Comparison of ENCODE assay signal across 8 mouse cellular contexts in the genomic region with DNA sequence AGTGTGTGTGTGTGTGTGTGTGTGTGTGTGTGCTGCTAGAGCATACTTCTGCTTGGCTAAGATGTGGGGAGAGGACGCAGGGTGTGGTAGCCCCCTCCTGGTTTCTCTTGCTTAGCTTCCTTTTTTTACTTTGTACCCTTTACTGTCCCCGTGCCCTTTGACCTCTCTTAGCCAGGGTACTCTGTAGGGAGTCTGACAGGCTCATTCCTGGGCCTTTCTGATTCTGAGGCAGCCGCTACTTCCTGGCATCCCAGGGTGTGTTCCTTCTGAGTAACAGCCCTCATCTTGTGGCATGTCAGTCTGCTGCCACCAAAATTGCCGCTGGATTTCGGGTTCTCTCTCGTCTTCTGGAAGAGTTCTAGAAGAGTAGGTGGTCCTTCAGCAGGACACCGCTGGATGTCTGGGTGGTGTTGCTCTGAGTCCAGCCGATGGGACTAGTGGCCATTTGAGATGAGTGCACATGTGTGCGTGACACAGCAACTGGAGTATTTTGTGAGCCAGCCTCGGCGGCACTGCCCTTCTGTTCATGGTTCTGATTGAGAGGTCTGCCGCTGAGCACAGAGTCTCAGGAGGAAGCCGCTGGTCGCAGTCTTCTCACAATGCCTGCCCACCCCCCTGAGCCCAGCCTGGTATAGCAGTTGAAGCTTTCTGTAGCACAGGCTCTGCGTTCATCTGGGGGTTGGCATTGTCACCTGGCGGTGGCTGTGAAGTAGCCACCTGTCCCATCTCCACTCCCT. TPM values are rescaled to one million over a fixed set of nuclear protein-coding genes. Genes with fewer than 3 reads are reported as not detected.
A peak's percentile ranks its signal among the peaks of the same experiment; 100 is the strongest.
DNase-seq lines count a peak whose midpoint lies in the region; ATAC-seq and TF ChIP-seq lines count a peak whose summit lies in the region.

No protein-coding gene starts in this region.

- H3K27ac ChIP-seq in liver, adult 2 months (replicated peaks; ENCODE audit: insufficient read depth, low read depth, low read length): peak overlapping the region; percentile 18
- H3K27ac ChIP-seq in hindbrain, embryonic 10.5 days: peak overlapping the region; percentile 83

- DNase-seq in liver, adult 2 months (ENCODE audit: extremely low read depth, low read depth, low spot score): no peak
- DNase-seq in liver: no peak
- peak; percentile 42 for DNase-seq in hindbrain, embryonic 10.5 days (ENCODE audit: low spot score)
- DNase-seq in mesoderm, embryonic 11.5 days (ENCODE audit: low read depth, low spot score): peak; percentile 48
- peak; percentile 64 for DNase-seq in yolk sac, embryonic 10.5 days (ENCODE audit: low spot score)
- DNase-seq in frontal cortex, postnatal 25 days (ENCODE audit: low spot score in 2 of 2): no peak
- DNase-seq in adrenal gland, adult 2 months: no peak

- peaks cover 70% of the 10 kb centered on the region for H3K79me2 ChIP-seq in liver, adult 2 months (ENCODE audit: control insufficient read depth, insufficient read depth, low read length)

- no peak overlapping the region for H3K4me3 ChIP-seq in liver, adult 2 months (ENCODE audit: insufficient read depth, low read depth, low read length)
- H3K4me3 ChIP-seq in hindbrain, embryonic 10.5 days: peak overlapping the region; percentile 26

- H3K36me3 ChIP-seq in liver, adult 2 months (ENCODE audit: control insufficient read depth, insufficient read depth, low read length): no peaks in the 10 kb centered on the region
- H3K36me3 ChIP-seq in hindbrain, embryonic 10.5 days: peaks cover 22% of the 10 kb centered on the region

- H3K9me3 ChIP-seq in hindbrain, embryonic 10.5 days: peaks cover 2% of the 10 kb centered on the region; the same call in 1 of the 2 replicates

- WGBS in liver, adult 2 months: 44% methylated on average over 16 of the region's 16 CpGs
- WGBS in hindbrain, embryonic 10.5 days: 6% methylated on average over 16 of the region's 16 CpGs

- no peaks in the 10 kb centered on the region for H3K27me3 ChIP-seq in liver, adult 2 months (ENCODE audit: control insufficient read depth, insufficient read depth, low read length)
- H3K27me3 ChIP-seq in hindbrain, embryonic 10.5 days (ENCODE audit: insufficient read depth, poor library complexity, severe bottlenecking): no peaks in the 10 kb centered on the region

- TF ChIP-seq POLR2A in liver, adult 2 months (IDR thresholded peaks at IDR 0.05; ENCODE audit: extremely low read depth, insufficient read depth, low read length): no peak

- H3K4me1 ChIP-seq in liver, adult 2 months (ENCODE audit: control insufficient read depth, insufficient read depth, low read length): peaks cover 37% of the 10 kb centered on the region
- peaks cover 86% of the 10 kb centered on the region for H3K4me1 ChIP-seq in hindbrain, embryonic 10.5 days (replicated peaks)

- no peak for TF ChIP-seq CTCF in liver, adult 2 months (IDR thresholded peaks at IDR 0.05; ENCODE audit: low read depth, low read length)

- H3K9ac ChIP-seq in liver, adult 2 months (ENCODE audit: low read depth, low read length): peak overlapping the region; percentile 7; the same call in 1 of the 2 replicates

- ATAC-seq in common myeloid progenitor, adult 5-6 weeks (replicated peaks; ENCODE audit: low read depth, poor library complexity, severe bottlenecking): peak; percentile 34

RNA-seq across cellular contexts. Expression of gene Prrc2b, which starts 16.3 kb away (rescaled TPM):
- 5.5 and 12.5 TPM in 2 replicates for total RNA-seq in liver, adult 2 months (2014; rRNA removed)
- 12.1 and 14.7 TPM in 2 replicates for polyA plus RNA-seq in liver, adult 2 months (2012; rRNA removed)
- total RNA-seq in common myeloid progenitor, adult 5-6 weeks (2017): 20.7 and 34.7 TPM in 2 replicates
- polyA plus RNA-seq in hindbrain, embryonic 10.5 days (2016; fragmentation: Nextera tagmentation; extraction: Ambion mirVana): 55.6 and 68.9 TPM in 2 replicates
- total RNA-seq in adrenal gland, adult 2 months (2021): 100 to 1,000 TPM in 1 of 2 experiments, 10 to 100 TPM in 1; 93.5 to 104 TPM
- 70.0 and 82.7 TPM in 2 replicates for polyA plus RNA-seq in adrenal gland, adult 2 months (2012; rRNA removed)

Comparison
In these comparisons a context has a peak if more than half of its experiments do, and no peak if none do; other contexts are left out.
1. DNase-seq: peak in hindbrain, embryonic 10.5 days (single experiment), mesoderm, embryonic 11.5 days (single experiment) and yolk sac, embryonic 10.5 days (single experiment); none in liver, adult 2 months (single experiment), liver (single experiment), frontal cortex, postnatal 25 days (0 of 2) and adrenal gland, adult 2 months (single experiment).